Mouse (Mus musculus) G1E (cell line): Measurements from ENCODE around the gene Tsga10. TPM values are rescaled to one million over a fixed set of nuclear protein-coding genes. Genes with fewer than 3 reads are reported as not detected.

ENCODE experiments used
- ATAC-seq: 2 replicates; pipeline ENCODE4 v1.8.0; 2016; ENCODE audit warnings: mild to moderate bottlenecking; ENCODE audit not compliant: insufficient number of reproducible peaks, poor library complexity, low FRiP score, severe bottlenecking; ENCODE audit errors: extremely low read depth
- DNase-seq: peaks from one replicate; pipeline ENCODE4 v3.0.0; 2012; ENCODE audit warnings: low spot score
- H3K27me3 ChIP-seq: 2 replicates; pipeline ENCODE4 v1.6.1; 2012; ENCODE audit warnings: mild to moderate bottlenecking, low read length, inconsistent platforms; ENCODE audit not compliant: insufficient read depth
- H3K36me3 ChIP-seq: replicated peaks from 2 replicates; pipeline ENCODE3; 2012; ENCODE audit warnings: mild to moderate bottlenecking, inconsistent platforms
- H3K4me1 ChIP-seq: 2 replicates; pipeline ENCODE4 v1.6.1; 2012; ENCODE audit warnings: low read depth, low read length, inconsistent platforms, mixed read lengths; ENCODE audit not compliant: insufficient read depth
- H3K4me3 ChIP-seq: 2 replicates; pipeline ENCODE4 v1.5.1; 2012; ENCODE audit warnings: low read depth, mild to moderate bottlenecking, inconsistent platforms, low read length, moderate library complexity, mixed read lengths
- H3K9me3 ChIP-seq: replicated peaks from 2 replicates; pipeline ENCODE4 v1.6.1; 2012; ENCODE audit warnings: inconsistent platforms
- CTCF ChIP-seq: IDR thresholded peaks from 2 replicates; pipeline ENCODE4 v1.5.1; 2012; ENCODE audit warnings: low read depth, low read length, inconsistent platforms, mixed read lengths
- GATA1 ChIP-seq: IDR thresholded peaks from 2 replicates; pipeline ENCODE4 v1.6.1; 2012; ENCODE audit warnings: borderline replicate concordance, low read length, inconsistent platforms, mixed read lengths
- GATA2 ChIP-seq: IDR thresholded peaks from 2 replicates; pipeline ENCODE4 v1.6.1; 2012; ENCODE audit warnings: low read depth, low read length, inconsistent platforms, borderline replicate concordance
- POLR2AphosphoS5 ChIP-seq: IDR thresholded peaks from 2 replicates; pipeline ENCODE4 v1.6.1; 2012; ENCODE audit warnings: low read depth, low read length, inconsistent platforms; ENCODE audit not compliant: insufficient replicate concordance
- TAL1 ChIP-seq: conservative IDR thresholded peaks from 2 replicates; pipeline ENCODE4 v1.6.1; 2012; ENCODE audit warnings: low read depth, low read length, inconsistent platforms, mixed read lengths
- polyA plus RNA-seq: library from polyadenylated mRNA; stranded (reverse); fragments of >175 nt; gene quantifications from 2 replicates; pipeline ENCODE4 v1.2.3, GENCODE M21; 2012
- total RNA-seq, 2 experiments: library from RNA; stranded (forward) in 1 of 2; stranded (reverse) in 1 of 2; fragments of 200-1000 nt in 1 of 2; fragments of >200 nt in 1 of 2; fragmentation: Nextera tagmentation in 1 of 2; gene quantifications; 2 replicates each; pipeline ENCODE4 v1.2.3; 2014 to 2017

Gene Tsga10
- total and polyA plus RNA-seq, 3 experiments: 0.41 to 10.2 (median 8.9) TPM

GRCm38 (mm10) chr1:37872131-37873067, 6.2 kb upstream of the Tsga10 start:
- ATAC-seq: peak; percentile 90
- no peaks in the 10 kb centered on the region for H3K27me3 ChIP-seq
- H3K4me3 ChIP-seq: peak overlapping the region; percentile 72
- TF ChIP-seq TAL1: no peak
- no peak for TF ChIP-seq CTCF
- no peak for TF ChIP-seq GATA2
- TF ChIP-seq POLR2AphosphoS5: no peak
- no peak for TF ChIP-seq GATA1
- peaks cover 10% of the 10 kb centered on the region for H3K9me3 ChIP-seq
- DNase-seq: peak; percentile 94
- peaks cover 31% of the 10 kb centered on the region for H3K4me1 ChIP-seq
- peaks cover 31% of the 10 kb centered on the region for H3K36me3 ChIP-seq

DNA sequence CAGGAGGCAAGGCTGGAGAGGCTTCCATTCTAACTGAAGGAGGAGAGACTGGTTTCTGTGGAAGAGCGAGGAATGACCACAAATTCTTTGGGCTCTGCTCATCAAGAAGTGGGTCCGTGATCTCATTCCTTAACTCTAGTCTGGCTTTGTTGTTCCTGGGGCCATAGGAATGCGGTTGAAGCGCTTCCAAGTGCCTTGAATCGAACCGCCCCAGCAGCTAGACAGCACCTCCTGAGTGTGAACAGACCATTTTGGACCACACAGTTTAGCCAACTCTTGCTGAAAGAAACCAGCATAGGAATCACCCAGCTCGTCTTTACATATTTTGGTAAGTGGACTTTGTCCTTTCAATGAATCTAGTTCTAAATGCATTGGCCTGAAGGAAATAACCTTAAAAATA, 5.5 kb upstream of the Tsga10 start, which contains the start of gene Lipt1:
TSS of gene Lipt1 (plus strand) at position 35 of the 400 bp plus-strand sequence.
- ATAC-seq: no peak
- H3K9me3 ChIP-seq: peaks cover 10% of the 10 kb centered on the region
- TF ChIP-seq GATA1: no peak
- TF ChIP-seq POLR2AphosphoS5: no peak
- TF ChIP-seq TAL1: no peak
- TF ChIP-seq CTCF: no peak
- TF ChIP-seq GATA2: no peak
- no peaks in the 10 kb centered on the region for H3K27me3 ChIP-seq
- peak; percentile 22 for DNase-seq
- peaks cover 29% of the 10 kb centered on the region for H3K4me1 ChIP-seq
- H3K36me3 ChIP-seq: peaks cover 24% of the 10 kb centered on the region
- H3K4me3 ChIP-seq: peak within 1 kb of the TSS; percentile 72

GRCm38 (mm10) chr1:37869362-37869761, 3.1 kb upstream of the Tsga10 start:
- TF ChIP-seq CTCF (no peak), GATA2 (no peak), TAL1 (no peak), POLR2AphosphoS5 (no peak), GATA1 (no peak)
- H3K9me3 ChIP-seq: no peaks in the 10 kb centered on the region
- no peak for DNase-seq

DNA sequence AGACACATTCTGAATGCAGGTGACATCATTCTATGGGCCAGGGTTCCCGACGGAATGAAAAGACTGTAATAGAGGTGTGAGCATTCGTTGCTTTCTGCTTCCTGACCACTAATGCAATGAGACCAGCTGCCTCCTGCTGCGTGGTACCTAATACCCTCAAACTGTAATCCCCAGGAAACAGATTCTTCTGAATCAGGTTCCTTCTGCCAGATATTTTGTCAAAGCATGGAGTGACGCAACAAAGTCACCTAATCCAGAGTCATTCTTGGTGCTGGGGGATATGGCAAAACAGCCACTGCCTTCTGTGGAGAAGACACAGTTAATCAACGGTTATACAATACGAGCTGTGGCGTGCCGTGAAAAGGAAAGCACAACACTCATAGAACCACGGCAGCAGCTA, 2.4 kb upstream of the Tsga10 start:
- no peak for DNase-seq
- TF ChIP-seq POLR2AphosphoS5 (no peak), GATA2 (no peak), CTCF (no peak), TAL1 (no peak), GATA1 (no peak)
- peaks cover 41% of the 10 kb centered on the region for H3K4me1 ChIP-seq
- H3K27me3 ChIP-seq: no peaks in the 10 kb centered on the region
- no peak for ATAC-seq
- H3K36me3 ChIP-seq: no peaks in the 10 kb centered on the region
- no peak overlapping the region for H3K4me3 ChIP-seq
- H3K9me3 ChIP-seq: no peaks in the 10 kb centered on the region

More at GRCm38 (mm10) chr1:37869362-37869761, 3.1 kb upstream of the Tsga10 start:
- Histone ChIP-seq H3K4me1 (peaks cover 40% of the 10 kb centered on the region), H3K27me3 (no peaks in the 10 kb centered on the region), H3K36me3 (peaks cover 4% of the 10 kb centered on the region), H3K4me3 (no peak overlapping the region)
- no peak for ATAC-seq

DNA sequence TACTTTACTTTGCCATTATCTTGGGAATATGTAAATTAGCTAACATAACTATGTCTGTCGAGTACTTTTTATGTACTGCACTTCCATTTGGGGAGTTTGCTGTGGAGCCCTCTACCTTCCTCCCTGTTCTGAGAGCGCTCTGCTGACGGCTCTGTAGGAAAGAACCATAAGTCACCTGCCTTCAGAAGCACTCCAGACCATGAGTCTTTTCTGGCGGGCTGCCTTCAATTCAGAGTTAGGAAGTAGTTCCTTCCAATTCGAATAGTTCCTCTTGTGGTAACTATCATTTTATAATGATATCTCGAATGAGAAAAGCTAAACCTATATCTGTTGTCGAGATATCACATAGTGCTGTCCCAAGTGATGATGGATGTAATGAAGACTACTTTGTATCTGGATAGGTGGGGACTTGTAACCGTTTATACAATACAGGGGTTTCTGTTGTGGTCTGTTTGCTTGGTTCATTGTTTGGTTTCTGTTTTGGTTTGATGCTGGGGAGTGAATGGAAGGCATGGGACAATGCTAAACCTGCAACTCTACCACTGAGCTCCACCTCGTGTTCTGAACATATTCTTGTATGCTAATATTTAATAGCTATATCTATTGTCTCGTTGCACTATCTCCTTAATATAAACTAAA, 1.6 kb upstream of the Tsga10 start:
- H3K9me3 ChIP-seq: no peaks in the 10 kb centered on the region
- no peaks in the 10 kb centered on the region for H3K36me3 ChIP-seq
- DNase-seq (no peak), ATAC-seq (no peak)
- TF ChIP-seq GATA2 (no peak), TAL1 (no peak), CTCF (no peak), GATA1 (no peak)
- no peaks in the 10 kb centered on the region for H3K27me3 ChIP-seq
- no peak overlapping the region for H3K4me3 ChIP-seq
- peaks cover 35% of the 10 kb centered on the region for H3K4me1 ChIP-seq

GRCm38 (mm10) chr1:37867056-37867455, 827 bp upstream of the Tsga10 start:
- Histone ChIP-seq H3K36me3 (no peaks in the 10 kb centered on the region), H3K4me3 (no peak overlapping the region), H3K27me3 (peaks cover 2% of the 10 kb centered on the region; the same call in 1 of the 2 replicates), H3K9me3 (no peaks in the 10 kb centered on the region), H3K4me1 (peaks cover 35% of the 10 kb centered on the region)
- no peak for DNase-seq
- peak; percentile 93 for TF ChIP-seq CTCF
- TF ChIP-seq GATA2: no peak
- ATAC-seq: no peak
